Mouse (Mus musculus) hindbrain, embryonic 11.5 days (tissue): Measurements from ENCODE around the gene Gabra3. TPM values are rescaled to one million over a fixed set of nuclear protein-coding genes. Genes with fewer than 3 reads are reported as not detected.

Experiments used
- microRNA counts: library from miRNA; unstranded; fragments of <30 nt; microRNA quantifications from one replicate; lab custom pipeline; 2015
- polyA plus RNA-seq: library from polyadenylated mRNA; unstranded; fragments of >200 nt; fragmentation: Nextera tagmentation; extraction: Ambion mirVana; gene quantifications from 2 replicates; pipeline ENCODE4 v1.2.1, GENCODE M21; 2014

The Gabra3 gene
- polyA plus RNA-seq, 1 experiment from 2014 or later, result 2.8 TPM

MicroRNAs encoded within 50 kb of the gene (microRNA counts, 519-probe panel; counts per million panel counts)
- not detected for microRNA mmu-miR-105 (lab: Ali Mortazavi, UCI)
- microRNA mmu-miR-767 (lab: Ali Mortazavi, UCI), result not detected

Other genes starting within 250 kb of the Gabra3 start
- 1.0 and 1.1 TPM in 2 replicates for gene Gabrq, start 168.3 kb upstream of the Gabra3 start, polyA plus RNA-seq